Mouse (Mus musculus) frontal cortex, postnatal 36 days (tissue): ENCODE data around the gene Ank3.

Source experiments
- DNase-seq, 2 experiments: peaks; one replicate each; pipeline ENCODE4 v3.0.0; 2022; ENCODE audit warnings: low spot score in 2 of 2

Gene Ank3

DNA sequence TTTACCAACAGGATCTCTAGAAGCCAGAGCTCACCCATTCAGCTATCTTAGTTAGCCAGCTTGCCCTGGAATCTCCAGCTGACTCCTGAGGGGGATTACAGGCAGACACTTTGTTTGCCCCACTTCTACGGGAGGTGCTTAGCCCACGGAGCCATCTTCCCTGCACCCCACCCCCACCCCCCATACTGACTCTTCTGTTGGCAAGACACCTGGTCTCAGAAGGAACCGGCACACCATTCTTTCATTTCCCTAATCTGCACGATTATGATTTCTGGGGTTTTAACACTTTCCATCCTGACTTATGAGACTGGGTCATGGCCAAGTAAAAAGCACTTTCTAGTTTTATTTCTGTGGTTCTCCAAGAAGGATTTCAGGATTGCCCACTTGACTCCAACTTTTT is 268.9 kb downstream of the Ank3 start:
- DNase-seq = no peak

DNA sequence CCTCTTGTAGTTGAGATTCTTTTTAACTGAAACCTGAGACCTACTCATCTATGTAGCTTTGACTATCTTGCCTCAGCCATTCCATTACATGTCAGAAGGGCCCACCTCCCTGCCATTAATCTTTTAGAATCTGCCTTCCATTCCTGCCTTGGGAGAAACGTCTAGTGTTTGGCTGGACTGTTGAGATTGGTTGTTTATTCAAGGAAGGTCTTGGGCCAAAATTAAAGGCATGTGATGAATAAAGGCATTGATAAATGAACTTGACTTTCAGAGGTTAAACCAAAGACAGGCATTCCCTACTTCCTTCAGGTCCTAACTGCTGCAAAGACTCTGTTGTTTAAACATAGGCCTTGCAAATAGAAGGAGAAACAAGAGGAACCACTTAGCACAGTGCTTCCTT is 271.9 kb downstream of the Ank3 start:
- no peak for DNase-seq

DNA sequence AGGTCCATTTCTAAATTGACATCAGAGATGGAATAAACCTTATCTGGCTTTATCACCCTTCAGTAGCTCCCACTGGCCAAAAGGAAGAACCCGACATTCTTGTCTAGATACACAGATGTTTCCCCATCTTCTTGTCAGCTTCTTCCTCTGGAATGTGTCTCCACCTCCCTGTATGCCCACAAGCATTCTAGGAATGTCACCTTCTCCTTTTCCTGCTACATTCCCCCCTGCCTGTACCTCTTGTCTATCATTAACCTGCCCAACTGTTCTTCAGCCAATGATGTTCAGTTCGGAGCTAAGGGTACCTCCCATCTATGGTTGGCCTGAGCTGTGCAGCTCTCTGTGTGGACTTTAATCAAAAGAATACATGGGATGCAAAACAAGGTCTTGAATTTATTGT is 272.4 kb downstream of the Ank3 start:
- DNase-seq = no peak

DNA sequence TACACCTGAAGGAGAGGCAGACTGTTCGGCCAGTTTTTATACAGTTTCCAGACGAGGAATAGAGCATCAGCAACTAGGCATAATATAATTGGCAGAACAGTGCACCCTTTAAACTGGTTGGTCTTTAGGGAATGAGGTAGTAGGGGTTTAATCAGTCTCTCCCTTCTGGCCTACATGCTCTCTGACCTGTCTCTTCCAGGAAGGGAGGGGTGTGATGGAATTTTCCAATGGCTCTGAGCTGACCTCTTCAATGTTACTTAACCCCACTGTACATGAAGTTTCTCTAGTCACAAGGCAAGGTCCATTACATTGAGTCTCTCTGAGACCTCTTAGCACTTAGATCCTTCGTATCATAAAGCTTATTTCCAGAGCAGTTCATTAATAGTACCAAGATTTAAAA is 272.9 kb downstream of the Ank3 start:
- no peak for DNase-seq

DNA sequence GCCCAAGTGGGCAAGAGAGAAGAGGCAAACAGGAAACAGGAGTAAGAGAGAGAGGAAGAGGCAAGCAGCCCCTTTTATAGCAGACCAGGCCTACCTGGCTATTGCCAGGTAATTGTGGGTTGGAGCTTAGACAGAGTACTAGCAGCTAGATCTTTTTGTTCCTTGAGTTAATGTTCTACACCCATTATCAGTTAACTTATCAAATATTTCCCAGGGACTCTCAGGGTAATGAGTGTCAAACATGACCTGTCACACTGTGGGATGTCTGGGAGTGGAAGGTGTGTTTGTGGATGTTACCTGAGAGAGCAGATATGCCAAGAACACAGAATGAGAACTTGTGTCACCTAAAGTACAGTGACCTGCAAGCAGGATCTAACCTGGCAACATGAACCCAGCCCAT is 274.0 kb downstream of the Ank3 start:
- no peak for DNase-seq

DNA sequence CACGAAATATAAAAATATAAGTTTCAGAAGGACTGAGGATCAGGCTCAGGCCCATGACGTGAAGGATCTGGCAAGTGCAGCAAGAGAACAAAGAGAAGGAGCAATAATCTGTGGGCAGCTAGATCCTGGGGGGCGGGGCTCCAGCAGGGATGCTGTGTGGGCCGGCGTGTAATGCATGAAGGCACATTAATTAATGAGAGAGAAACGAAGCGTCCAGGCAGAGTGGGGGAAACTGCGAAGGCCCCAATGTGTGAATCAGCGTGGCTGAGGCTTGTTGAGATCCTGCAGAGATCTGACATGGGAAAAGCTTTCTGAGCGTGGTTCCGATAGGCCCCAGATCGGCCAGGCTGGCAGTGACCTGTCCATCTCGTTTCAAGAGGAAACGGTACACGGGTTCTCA is 279.7 kb downstream of the Ank3 start:
- DNase-seq = no peak

DNA sequence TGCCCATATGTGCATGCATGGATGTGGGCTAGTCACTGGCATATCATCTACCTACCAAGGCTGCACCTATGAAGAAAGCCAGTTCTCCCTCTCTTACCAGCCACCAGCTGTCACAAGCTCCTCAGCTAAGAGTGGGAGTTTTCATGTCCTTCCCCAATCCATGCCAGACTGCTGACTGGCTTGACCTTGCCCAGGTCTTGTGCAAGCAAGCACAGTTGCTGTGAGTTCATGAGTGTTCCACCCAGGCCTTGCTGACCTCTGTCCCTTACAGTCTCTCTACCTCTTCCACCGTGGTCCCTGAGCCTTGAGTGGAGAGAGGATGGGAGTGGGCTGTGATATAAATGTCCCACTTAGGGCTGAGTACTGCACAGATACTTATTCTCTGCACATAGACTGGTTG is 287.8 kb downstream of the Ank3 start:
- DNase-seq = no peak

DNA sequence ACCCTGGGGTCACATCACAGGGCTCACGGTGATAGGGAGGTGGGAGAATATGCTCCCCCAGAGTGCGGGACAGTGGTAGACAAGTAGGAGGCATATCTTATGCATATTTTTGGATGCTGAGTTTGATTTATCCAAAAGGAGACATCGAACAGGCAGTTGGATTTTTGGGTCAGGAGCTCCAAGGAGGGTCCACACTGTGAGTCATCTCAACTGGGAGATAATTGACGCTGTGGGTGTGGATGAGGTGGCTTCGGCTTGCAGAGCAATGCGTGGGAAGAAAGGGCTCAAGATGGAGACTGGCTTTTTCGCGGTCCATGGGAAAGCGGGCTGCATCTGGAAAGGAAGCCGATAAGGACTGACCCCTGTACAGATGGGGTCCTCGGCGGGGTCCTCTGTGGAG is 290.5 kb downstream of the Ank3 start:
- DNase-seq = no peak

DNA sequence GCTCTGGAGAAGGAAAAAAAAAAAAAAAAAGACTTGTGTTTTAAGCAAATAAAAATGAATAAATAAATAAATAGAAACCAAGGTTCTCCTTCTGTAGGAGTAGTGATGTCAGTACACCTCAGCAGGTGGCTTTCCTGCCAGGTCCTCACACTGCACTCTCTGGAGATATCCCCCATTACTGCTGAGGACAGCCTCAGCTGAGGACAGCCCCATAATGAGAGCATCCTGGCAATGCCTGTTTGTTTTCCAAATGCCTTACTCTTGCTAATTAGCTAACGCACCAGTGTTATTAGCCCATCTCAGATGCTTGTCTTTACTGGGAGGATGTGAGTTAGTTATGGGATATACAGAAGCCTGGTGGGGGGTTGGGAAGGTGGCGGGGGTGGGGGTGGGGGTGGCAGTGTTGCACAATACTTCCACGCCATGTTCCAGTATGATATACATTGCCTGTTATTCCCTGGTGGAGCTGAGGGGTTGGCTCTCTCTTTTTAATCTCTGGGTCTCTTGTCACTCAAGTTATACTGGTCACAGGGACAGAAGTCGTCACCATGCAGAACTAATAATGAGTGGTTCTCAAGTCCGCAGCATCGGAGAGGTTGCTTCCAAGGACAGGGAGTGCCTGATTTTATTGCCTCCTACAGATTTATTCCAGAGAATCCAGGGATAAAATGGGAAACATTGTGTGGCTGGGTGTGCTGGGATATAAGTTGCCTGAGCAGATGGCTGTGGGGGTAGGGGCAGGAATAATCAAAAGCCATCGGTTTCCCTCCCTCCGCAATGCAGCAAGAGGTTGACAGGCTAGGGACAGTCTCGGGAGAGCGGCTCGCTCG is 291.8 kb downstream of the Ank3 start:
- DNase-seq = peak; percentile 66 to 80

DNA sequence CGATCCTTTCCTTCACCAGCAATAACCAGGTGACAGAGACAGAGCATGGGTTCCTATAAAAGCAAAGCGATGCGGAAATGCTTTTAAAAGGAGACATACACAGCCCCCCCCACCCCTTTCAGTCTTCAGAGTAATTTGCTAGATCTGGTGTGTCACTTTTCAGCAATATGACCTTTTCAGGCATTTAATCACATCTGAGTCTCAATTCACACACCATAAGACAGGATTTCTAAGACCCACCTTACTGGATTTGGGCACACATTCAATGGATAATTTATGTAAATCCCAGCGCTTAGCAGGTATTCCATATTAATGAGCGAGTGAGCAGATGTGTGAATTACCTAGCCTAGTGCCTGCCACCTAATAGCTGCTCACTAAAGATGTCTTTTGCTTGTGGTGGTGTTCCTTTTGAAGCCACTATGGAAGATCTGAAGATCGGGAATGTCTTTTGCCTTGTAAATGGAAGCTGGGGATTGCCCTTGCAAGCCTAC is 292.4 kb downstream of the Ank3 start:
- DNase-seq = no peak

DNA sequence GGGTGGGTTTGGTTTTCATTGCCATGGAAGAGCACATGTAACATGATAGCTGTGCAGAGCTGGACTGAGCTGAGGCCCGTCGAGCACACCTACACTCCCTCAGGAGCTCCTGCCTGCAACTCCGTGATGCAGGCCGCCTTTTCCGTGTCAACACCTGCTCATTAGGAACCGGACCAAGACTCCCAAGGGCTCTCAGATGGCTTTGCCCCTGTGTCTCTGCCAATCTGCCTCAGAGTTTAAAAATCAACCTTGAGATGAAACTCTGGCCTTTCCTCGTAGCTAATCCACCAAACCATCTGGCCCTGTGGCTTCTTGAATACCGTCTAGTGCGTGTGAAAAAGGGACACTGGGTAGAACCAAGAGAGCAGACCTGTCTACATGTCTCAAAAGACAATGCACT is 297.4 kb downstream of the Ank3 start:
- DNase-seq = no peak

DNA sequence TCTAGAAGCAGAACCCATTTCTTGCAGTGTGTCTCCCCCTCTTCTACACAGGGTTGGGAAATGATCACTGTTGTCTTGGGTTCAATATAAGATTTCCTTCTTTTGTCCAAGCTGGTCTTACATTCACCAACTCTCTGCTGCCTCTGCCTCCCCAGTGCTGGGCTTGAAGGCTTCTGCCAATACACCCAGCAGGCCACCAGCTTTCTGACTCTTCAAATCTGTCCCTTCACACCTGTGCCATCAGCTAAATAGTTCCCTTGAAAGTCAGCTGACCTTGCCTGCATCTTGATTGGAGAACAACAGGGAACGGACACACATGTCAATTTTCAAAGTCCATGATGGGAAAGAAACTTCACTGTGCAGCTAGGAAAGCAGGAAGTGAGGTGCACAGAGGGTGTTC is 300.1 kb downstream of the Ank3 start:
- DNase-seq = no peak

DNA sequence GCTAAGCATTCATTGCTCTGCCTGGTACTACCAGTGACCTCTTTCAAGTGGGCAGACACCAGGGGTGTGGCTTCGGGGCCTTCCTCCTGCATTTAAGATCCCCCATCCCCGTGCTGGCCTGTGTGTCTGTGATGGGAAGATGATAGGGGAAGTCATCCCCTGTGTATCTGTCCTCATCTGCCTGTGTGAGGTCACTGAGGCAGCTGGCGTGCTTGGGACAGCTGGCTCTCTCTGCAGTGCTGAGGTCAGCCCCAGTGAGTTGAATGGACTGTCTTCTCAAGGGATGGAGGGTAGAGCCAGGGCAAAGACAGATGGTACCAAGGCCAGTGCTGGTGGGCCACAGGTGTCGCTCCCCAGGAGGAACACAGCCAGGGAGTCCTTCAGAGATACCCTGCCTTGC is 302.7 kb downstream of the Ank3 start:
- no peak for DNase-seq

DNA sequence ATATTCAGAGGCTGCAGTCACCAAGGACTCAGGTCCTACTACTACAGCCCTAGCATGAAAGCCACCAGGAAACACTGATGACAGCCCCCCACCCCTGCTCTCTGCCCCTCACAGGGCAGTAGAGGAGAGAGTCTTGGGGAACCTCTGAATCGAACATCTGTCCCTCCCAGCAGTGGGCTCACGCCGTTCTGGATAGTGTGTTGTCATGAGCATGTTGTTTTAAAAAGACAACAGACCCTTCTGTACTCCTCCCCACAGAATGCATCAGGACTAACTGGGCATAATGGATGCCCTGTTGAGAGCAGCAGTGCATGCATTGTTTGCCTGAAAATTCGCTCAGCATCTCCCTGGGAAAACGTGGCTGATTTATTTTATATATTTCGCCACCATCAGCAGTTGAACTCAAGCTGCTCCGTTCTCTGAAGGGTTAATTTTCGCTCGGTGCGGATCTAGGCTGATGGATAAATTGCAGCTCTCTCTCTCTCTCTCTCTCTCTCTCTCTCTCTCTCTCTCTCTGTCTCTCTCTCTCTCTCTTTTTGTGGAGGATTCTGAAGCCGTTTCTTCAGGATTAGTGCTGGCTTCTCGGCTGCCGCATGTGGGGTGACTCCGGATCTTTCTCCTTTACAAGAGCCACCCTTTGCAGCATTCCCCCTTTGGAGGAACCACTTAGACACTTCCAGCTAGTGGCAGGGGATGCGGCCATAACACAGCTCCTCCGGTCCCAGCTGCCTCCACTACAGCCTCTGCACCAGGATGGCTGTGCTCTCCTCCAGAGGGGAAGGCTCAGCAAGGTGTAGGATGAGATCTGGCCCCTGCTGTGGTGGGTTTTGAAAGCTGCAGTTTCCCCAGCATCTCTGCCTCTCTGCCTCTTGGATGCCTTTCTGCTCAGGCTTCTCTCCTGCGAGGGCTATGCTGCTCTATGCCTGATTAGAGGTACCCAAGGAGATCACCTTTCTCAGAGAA is 307.5 kb downstream of the Ank3 start:
- DNase-seq = peak; percentile 64 to 70

DNA sequence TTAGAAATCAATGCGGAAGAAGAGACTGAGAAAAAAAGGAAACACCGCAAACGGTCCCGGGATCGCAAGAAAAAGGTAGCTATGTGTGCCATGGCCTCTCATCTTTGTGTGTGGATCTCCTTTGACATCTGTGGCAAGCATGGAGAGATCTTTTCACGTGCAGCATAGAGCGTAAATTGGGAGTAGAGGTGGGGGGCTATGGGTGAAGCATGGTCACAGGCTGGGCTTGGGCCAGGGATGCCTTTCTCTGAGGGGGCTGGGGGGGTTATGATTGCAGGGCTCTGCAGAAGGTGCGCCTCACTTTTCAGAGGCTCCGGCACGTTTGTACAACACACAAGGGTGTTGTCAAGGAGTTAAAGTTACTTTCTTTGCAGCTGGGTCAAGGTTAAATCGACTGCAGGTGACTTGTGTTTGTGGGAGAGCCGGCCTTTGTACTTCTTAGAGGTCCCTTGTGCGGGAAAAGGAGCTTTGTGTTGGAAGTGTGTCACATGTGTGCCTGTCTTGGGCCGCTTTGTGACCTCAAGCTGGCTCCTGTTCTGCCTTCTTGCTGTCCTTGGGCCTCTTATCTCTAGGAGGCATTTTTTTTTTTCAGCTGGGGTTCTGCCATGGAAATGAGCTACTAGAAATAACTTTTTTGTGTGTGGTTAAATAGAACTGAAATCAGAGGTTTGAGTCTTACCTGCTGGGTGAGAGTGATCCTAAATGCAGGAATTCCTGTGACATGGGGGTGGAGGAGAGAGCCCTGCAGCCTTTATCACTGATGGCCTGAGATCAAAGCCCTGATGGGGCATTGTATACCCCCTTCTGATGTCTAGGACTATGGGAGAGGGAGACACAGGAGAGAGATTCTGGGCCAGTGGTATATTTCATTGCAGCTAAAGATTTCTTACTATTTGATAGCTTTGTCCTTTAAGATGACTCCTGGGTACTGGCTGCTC is 308.5 kb downstream of the Ank3 start:
- DNase-seq = no peak

DNA sequence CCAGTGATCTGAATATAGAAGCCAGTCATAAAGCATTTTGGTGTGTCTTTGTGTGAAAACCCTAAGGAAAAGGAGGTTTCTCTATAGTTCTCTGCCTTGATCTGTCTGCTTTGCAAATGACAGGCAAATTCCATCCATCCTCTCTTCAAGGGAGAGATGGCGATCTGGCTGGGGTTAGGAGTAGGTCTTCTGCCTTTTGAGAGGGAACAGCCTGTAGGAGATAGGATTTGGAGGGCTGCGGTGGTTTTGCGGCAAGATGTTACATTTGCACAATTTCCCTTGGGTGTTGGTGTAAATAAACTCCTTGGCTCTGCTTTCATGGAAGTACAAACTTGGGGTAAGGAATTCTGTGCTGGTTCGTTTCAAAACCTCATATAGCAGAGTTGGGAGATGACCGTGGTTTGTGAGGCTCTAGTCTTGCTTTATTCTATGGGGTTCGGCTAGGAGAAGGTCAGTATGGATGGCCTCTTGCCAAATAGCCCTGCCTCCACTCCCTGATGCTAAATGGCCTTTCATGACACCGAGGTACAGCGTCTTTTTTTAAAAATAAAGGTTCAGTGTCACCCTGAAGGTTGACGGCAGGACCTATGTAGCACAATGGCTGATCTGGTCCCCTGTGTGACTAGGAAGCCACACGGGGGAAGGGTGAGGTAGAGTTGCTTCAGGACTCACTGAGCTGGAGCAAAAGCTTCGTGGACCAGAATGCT is 309.4 kb downstream of the Ank3 start:
- DNase-seq = no peak

DNA sequence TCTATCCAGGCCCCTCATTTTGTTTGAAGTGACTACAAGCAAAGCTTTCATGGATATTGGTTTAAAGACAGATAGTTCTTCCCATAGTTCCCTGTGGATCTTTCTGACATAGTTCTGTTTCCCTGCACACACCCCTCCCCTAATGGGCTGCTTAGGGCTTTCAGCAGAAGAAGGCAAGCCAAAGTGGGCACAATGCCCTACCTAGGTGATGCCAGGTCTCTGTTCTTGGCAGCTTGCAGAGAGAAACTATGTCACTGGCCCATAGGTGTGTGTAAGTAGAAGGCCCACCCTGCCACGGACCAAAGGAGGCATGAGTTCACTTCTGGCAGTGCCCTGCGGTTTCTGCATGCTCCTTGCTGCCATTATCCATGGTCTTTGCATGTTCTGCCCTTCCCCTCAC is 311.1 kb downstream of the Ank3 start:
- no peak for DNase-seq

DNA sequence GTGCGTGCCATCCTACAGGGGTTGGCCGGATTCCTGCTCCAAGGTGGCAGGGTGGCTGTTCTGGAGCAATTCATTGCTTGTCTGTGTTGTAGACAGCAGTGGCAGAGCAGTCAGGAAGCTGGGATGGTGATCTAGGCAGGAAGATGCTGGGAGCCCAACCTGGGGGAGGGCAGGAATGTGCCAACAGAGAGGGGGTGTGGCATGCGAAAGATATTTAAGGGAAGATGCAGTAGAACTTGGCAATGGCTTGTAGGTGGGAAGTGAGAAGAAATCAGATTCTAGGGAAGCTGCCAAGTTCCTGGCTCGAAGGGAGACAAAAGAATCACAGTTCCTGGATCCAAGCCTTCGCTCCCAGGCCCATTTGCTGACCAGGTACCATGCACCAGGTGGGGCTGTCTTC is 312.2 kb downstream of the Ank3 start:
- peak; percentile 78 to 88 for DNase-seq

DNA sequence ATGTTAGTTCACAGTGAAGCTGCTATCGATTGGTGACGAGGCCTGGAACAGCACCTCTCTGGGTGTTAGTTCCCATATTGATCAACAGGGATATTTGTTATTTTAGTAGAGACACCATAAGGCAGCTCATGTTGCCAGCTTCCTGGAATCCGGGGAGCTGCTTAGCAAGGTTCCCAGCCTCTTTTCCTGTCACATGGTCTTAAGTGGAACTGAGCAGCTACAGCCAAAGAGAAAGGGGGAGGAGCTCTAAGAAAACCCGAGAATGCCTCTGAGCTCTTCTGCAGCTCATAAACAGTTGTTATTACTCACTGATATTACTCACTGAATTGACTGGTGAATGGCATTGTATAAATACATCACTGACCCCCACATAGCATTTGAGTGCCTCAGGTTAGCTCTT is 318.3 kb downstream of the Ank3 start:
- DNase-seq = no peak

DNA sequence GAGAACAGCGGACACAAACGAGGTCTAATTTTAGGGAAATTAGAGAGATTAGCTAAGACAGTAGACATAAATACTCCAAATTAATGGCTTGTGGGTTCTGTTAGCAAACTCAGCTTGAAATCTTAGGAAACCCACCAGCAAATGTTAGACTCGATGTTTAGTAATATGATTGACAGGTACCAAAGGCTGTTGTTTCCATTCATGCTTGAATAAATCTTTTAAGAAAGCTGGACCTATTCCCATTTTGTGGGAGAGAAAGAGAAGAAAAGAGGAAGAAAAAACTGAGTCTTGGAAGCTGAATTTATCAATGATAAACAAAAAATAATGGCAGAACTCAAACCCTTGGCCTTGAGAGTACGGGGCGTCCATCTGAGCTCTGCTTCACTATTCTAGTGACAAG is 320.8 kb downstream of the Ank3 start:
- DNase-seq = no peak

DNA sequence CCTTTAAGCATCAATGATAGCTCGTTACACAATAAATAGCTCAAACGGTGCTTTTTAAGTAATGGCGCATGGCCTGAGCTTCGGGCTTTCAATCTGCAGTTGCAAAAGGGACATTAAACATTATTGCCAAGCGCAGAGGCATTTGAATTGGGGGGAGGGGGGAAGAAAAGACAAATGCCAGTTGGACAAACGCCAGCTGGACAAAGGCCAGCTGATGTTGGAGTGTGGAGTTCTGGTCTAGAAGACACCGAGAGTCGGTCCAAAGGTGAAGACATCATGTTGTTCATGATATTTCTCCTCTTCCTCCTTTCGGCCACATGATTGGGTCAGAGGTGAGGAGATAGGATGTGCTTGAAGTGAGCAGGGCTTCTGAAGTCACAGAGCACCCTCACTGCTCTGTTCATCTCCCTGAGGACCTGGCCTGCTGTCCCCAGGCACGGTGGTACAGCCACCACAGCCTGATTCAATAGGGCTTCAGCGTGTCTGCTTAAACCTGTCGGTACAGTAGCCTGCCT is 321.4 kb downstream of the Ank3 start:
- no peak for DNase-seq
